Mouse (Mus musculus): ENCODE data around the gene Exoc3l. TPM values are rescaled to one million over a fixed set of nuclear protein-coding genes. Genes with fewer than 3 reads are reported as not detected.

Exoc3l gene
- polyA plus RNA-seq, 1 experiment from 2014 or later, result 10.8 TPM

DNA sequence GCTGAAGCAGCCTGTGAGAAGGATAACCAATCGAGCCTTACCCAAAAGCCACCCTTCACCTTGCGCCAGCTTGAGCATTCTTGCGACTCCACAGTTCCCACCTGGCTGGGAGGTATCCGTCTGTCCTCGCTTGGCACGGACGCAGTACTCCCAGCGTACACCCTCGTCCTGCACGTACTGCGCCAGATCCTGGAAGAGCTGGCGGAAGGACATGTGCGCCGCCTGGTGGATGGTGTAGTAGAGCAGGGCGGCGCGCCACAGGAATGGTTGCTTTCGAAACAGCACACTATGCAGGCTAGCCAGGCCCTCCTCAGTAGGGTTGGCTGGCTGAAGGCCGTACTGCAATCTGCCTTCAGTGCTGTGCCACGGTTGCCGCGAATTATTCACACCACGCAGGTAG lies 12.8 kb downstream of the Exoc3l start:
- 26% methylated on average over 23 of the region's 23 CpGs for WGBS (ENCODE audit: insufficient replicate concordance)
- Histone ChIP-seq H3K4me1 (ENCODE audit: control insufficient read depth, insufficient read depth, low read length) (peaks cover 6% of the 10 kb centered on the region), H3K4me2 (no peak overlapping the region), H3K4me3 (ENCODE audit: low read depth, low read length) (no peak overlapping the region), H3K27ac (ENCODE audit: low read depth, low read length) (no peak overlapping the region), H3K9ac (ENCODE audit: low read depth, low read length) (no peak overlapping the region), H3K27me3 (ENCODE audit: control insufficient read depth, insufficient read depth, low read length) (peaks cover 30% of the 10 kb centered on the region), H3K9me3 (replicated peaks; ENCODE audit: control insufficient read depth, low read length) (no peaks in the 10 kb centered on the region), H3K36me3 (ENCODE audit: control insufficient read depth, insufficient read depth, low read length) (no peaks in the 10 kb centered on the region; the same call in 1 of the 2 replicates)
- 0 out of 2 replicates have a peak, but pooled peaks have one; percentile 28 for ATAC-seq (replicated peaks; ENCODE audit: insufficient number of reproducible peaks, low FRiP score, low TSS enrichment)

DNA sequence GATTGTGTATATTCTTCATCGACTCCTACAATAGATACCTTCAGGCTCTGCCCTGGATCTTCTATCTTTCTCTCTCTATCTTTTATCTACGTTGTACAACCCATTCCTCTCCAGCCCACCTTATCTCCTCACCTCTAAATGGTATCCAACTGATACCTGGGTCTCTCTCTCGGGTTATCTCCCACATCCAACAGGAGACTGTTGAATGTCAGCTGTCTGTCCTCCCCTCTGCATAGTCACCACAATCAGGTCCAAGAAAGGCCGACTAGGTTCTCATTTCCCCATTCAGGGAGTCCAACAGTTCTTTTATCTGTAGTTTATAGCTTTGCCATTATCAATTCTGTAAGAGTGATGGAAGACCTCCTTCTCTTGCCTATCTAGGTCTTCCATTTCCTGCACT lies 13.7 kb downstream of the Exoc3l start:
- ATAC-seq (replicated peaks; ENCODE audit: insufficient number of reproducible peaks, low FRiP score, low TSS enrichment), result no peak
- Histone ChIP-seq H3K4me2 (no peak overlapping the region), H3K9me3 (replicated peaks; ENCODE audit: control insufficient read depth, low read length) (no peaks in the 10 kb centered on the region), H3K4me1 (ENCODE audit: control insufficient read depth, insufficient read depth, low read length) (peaks cover 6% of the 10 kb centered on the region), H3K27me3 (ENCODE audit: control insufficient read depth, insufficient read depth, low read length) (peaks cover 39% of the 10 kb centered on the region), H3K4me3 (ENCODE audit: low read depth, low read length) (no peak overlapping the region), H3K27ac (ENCODE audit: low read depth, low read length) (no peak overlapping the region), H3K36me3 (ENCODE audit: control insufficient read depth, insufficient read depth, low read length) (no peaks in the 10 kb centered on the region; the same call in 1 of the 2 replicates), H3K9ac (ENCODE audit: low read depth, low read length) (no peak overlapping the region)
- 61% methylated on average over 4 of the region's 4 CpGs for WGBS (ENCODE audit: insufficient replicate concordance)

DNA sequence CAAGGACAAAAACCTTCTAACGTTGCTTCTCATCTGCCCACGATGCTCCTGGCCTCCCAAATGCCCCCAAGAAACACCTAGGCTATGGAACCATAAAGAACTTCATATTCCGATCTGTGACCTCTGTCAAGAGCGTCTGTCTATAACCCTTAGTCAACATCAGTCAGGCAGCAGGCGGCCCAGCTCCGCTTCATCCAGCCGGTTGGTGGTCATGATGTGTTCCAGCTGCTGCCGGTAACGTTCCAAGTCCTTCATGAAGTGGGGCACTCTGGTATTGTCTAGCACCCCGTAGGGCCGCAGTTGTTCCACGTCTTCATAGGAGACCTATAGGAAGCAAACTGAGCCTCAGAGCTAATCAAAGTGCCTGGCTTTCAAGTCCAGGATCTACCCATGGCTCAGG lies 14.1 kb downstream of the Exoc3l start:
- Histone ChIP-seq H3K27ac (ENCODE audit: low read depth, low read length) (no peak overlapping the region), H3K9ac (ENCODE audit: low read depth, low read length) (no peak overlapping the region), H3K4me1 (ENCODE audit: control insufficient read depth, insufficient read depth, low read length) (peaks cover 6% of the 10 kb centered on the region), H3K4me3 (ENCODE audit: low read depth, low read length) (no peak overlapping the region), H3K36me3 (ENCODE audit: control insufficient read depth, insufficient read depth, low read length) (no peaks in the 10 kb centered on the region; the same call in 1 of the 2 replicates), H3K9me3 (replicated peaks; ENCODE audit: control insufficient read depth, low read length) (no peaks in the 10 kb centered on the region), H3K27me3 (ENCODE audit: control insufficient read depth, insufficient read depth, low read length) (peaks cover 43% of the 10 kb centered on the region), H3K4me2 (no peak overlapping the region)
- no peak for ATAC-seq (replicated peaks; ENCODE audit: insufficient number of reproducible peaks, low FRiP score, low TSS enrichment)
- 84% methylated on average over 12 of the region's 12 CpGs for WGBS (ENCODE audit: insufficient replicate concordance)

DNA sequence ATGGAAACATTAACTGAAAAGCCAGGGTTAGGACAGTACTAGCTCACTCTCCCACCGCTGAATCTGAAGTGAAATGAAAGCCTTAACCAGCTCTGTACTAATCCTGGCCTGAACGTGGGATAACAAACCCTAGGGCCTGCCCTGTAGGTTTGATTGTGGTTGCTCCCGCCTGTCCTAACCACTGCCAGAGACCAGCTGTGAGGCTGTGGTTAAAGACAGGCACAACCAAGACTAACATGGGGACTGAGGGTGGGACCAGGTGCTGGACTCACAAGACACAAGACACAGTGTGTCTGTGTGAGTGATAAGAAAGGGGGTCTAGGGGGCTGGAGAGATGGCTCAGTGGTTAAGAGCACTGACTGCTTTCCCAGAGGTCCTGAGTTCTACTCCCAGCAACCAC lies 15.3 kb downstream of the Exoc3l start:
- Histone ChIP-seq H3K4me3 (ENCODE audit: low read depth, low read length) (no peak overlapping the region), H3K4me1 (ENCODE audit: control insufficient read depth, insufficient read depth, low read length) (peaks cover 10% of the 10 kb centered on the region), H3K27me3 (ENCODE audit: control insufficient read depth, insufficient read depth, low read length) (peaks cover 55% of the 10 kb centered on the region), H3K9me3 (replicated peaks; ENCODE audit: control insufficient read depth, low read length) (no peaks in the 10 kb centered on the region), H3K27ac (ENCODE audit: low read depth, low read length) (no peak overlapping the region), H3K4me2 (no peak overlapping the region), H3K36me3 (ENCODE audit: control insufficient read depth, insufficient read depth, low read length) (no peaks in the 10 kb centered on the region; the same call in 1 of the 2 replicates), H3K9ac (ENCODE audit: low read depth, low read length) (no peak overlapping the region)
- ATAC-seq (replicated peaks; ENCODE audit: insufficient number of reproducible peaks, low FRiP score, low TSS enrichment), result no peak
- 73% methylated on average over 3 of the region's 3 CpGs for WGBS (ENCODE audit: insufficient replicate concordance)

- peak overlapping the region; percentile 22 for H3K4me3 ChIP-seq (ENCODE audit: low read depth, low read length)
- H3K27me3 ChIP-seq (ENCODE audit: control insufficient read depth, insufficient read depth, low read length), result peaks cover 72% of the 10 kb centered on the region
- no peak for ATAC-seq (replicated peaks; ENCODE audit: insufficient number of reproducible peaks, low FRiP score, low TSS enrichment)
- no peaks in the 10 kb centered on the region for H3K9me3 ChIP-seq (replicated peaks; ENCODE audit: control insufficient read depth, low read length)
- H3K4me2 ChIP-seq, result peak overlapping the region; percentile 59
- H3K9ac ChIP-seq (ENCODE audit: low read depth, low read length), result 0 out of 2 replicates have a peak overlapping the region, but pooled peaks have one; percentile 34
- no peaks in the 10 kb centered on the region for H3K36me3 ChIP-seq (ENCODE audit: control insufficient read depth, insufficient read depth, low read length)
- WGBS (ENCODE audit: insufficient replicate concordance), result 3% methylated on average over 28 of the region's 28 CpGs
- no peak overlapping the region for H3K27ac ChIP-seq (ENCODE audit: low read depth, low read length)
- H3K4me1 ChIP-seq (ENCODE audit: control insufficient read depth, insufficient read depth, low read length), result peaks cover 11% of the 10 kb centered on the region
Observed at GRCm38 (mm10) chr8:105278911-105279334, 17.0 kb downstream of the Exoc3l start.

GRCm38 (mm10) chr8:105276292-105277120 lies 19.4 kb downstream of the Exoc3l start:
- no peak overlapping the region for H3K27ac ChIP-seq (ENCODE audit: low read depth, low read length)
- H3K4me2 ChIP-seq, result peak overlapping the region; percentile 81
- 5% methylated on average over 29 of the region's 30 CpGs for WGBS (ENCODE audit: insufficient replicate concordance)
- peaks cover 11% of the 10 kb centered on the region for H3K4me1 ChIP-seq (ENCODE audit: control insufficient read depth, insufficient read depth, low read length)
- H3K9me3 ChIP-seq (replicated peaks; ENCODE audit: control insufficient read depth, low read length), result no peaks in the 10 kb centered on the region
- H3K27me3 ChIP-seq (ENCODE audit: control insufficient read depth, insufficient read depth, low read length), result peaks cover 86% of the 10 kb centered on the region
- ATAC-seq (replicated peaks; ENCODE audit: insufficient number of reproducible peaks, low FRiP score, low TSS enrichment), result peak; percentile 62; the same call in 1 of the 2 replicates
- peak overlapping the region; percentile 41 for H3K4me3 ChIP-seq (ENCODE audit: low read depth, low read length)
- peak overlapping the region; percentile 57; the same call in 1 of the 2 replicates for H3K9ac ChIP-seq (ENCODE audit: low read depth, low read length)
- no peaks in the 10 kb centered on the region for H3K36me3 ChIP-seq (ENCODE audit: control insufficient read depth, insufficient read depth, low read length)

- ATAC-seq (replicated peaks; ENCODE audit: insufficient number of reproducible peaks, low FRiP score, low TSS enrichment), result no peak
- Histone ChIP-seq H3K4me1 (ENCODE audit: control insufficient read depth, insufficient read depth, low read length) (peaks cover 11% of the 10 kb centered on the region), H3K27me3 (ENCODE audit: control insufficient read depth, insufficient read depth, low read length) (peaks cover 90% of the 10 kb centered on the region), H3K9ac (ENCODE audit: low read depth, low read length) (peak within 1 kb of the TSS; percentile 57; the same call in 1 of the 2 replicates), H3K4me3 (ENCODE audit: low read depth, low read length) (peak within 1 kb of the TSS; percentile 41), H3K4me2 (peak within 1 kb of the TSS; percentile 81), H3K9me3 (replicated peaks; ENCODE audit: control insufficient read depth, low read length) (no peaks in the 10 kb centered on the region), H3K27ac (ENCODE audit: low read depth, low read length) (no peak within 1 kb of the TSS), H3K36me3 (ENCODE audit: control insufficient read depth, insufficient read depth, low read length) (no peaks in the 10 kb centered on the region)
- WGBS (ENCODE audit: insufficient replicate concordance), result 10% methylated on average over 10 of the region's 10 CpGs
Observed at GRCm38 (mm10) chr8:105275840-105276239, 20.1 kb downstream of the Exoc3l start, which contains the start of gene Nol3. Gene Nol3 (plus strand): TSS chr8:105276140.

- H3K27ac ChIP-seq (ENCODE audit: low read depth, low read length), result no peak overlapping the region
- peaks cover 91% of the 10 kb centered on the region for H3K27me3 ChIP-seq (ENCODE audit: control insufficient read depth, insufficient read depth, low read length)
- H3K36me3 ChIP-seq (ENCODE audit: control insufficient read depth, insufficient read depth, low read length), result no peaks in the 10 kb centered on the region
- peak overlapping the region; percentile 41 for H3K4me3 ChIP-seq (ENCODE audit: low read depth, low read length)
- H3K9ac ChIP-seq (ENCODE audit: low read depth, low read length), result no peak overlapping the region
- peaks cover 14% of the 10 kb centered on the region for H3K4me1 ChIP-seq (ENCODE audit: control insufficient read depth, insufficient read depth, low read length)
- H3K4me2 ChIP-seq, result peak overlapping the region; percentile 81
- no peaks in the 10 kb centered on the region for H3K9me3 ChIP-seq (replicated peaks; ENCODE audit: control insufficient read depth, low read length)
- no peak for ATAC-seq (replicated peaks; ENCODE audit: insufficient number of reproducible peaks, low FRiP score, low TSS enrichment)
- 8% methylated on average over 11 of the region's 11 CpGs for WGBS (ENCODE audit: insufficient replicate concordance)
Observed at GRCm38 (mm10) chr8:105275387-105275786, 20.5 kb downstream of the Exoc3l start.
